Mouse (Mus musculus): ENCODE results near the gene Stx12. TPM values are rescaled to one million over a fixed set of nuclear protein-coding genes. Genes with fewer than 3 reads are reported as not detected.

Stx12 gene
- total and polyA plus RNA-seq, 2 experiments from 2014 or later, result 48.5 to 59.7 TPM

DNA sequence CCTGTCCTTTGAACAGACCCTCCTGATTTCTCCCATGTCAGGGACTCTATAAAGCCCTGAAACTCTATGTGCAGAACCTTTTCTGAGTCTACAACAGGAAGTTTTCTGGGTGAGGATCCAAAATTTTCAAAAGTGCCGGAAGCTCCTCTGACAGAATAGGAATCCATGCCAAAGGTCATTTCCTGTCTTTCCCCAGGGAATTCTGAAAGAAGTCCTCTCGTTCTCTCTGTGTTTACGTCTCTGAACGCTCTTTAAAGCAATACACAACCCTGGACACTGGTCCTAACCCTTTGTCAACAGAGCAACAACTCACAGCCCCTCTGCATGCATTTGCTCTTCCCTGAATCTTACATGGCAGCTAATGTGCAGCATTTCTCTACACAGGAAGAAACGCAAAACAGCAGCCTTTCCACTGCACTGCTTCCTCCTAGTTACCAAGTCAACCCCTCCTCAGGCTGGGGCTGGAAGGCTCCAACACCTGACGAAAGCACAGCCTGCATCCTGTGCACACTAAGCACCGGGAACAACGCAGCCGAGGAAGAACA, 20.5 kb upstream of the Stx12 start:
- H3K4me1 ChIP-seq (ENCODE audit: control insufficient read depth, insufficient read depth), result no peaks in the 10 kb centered on the region
- H3K9me3 ChIP-seq (replicated peaks; ENCODE audit: control insufficient read depth, low read length), result no peaks in the 10 kb centered on the region
- peak; percentile 64 for ATAC-seq (ENCODE audit: insufficient read depth, low read depth)
- no peak overlapping the region for H3K9ac ChIP-seq (replicated peaks; ENCODE audit: low read depth, low read length)
- 56% methylated on average over 9 of the region's 9 CpGs for WGBS
- H3K27me3 ChIP-seq (ENCODE audit: control insufficient read depth, insufficient read depth, low read length), result no peaks in the 10 kb centered on the region
- peak; percentile 34 for DNase-seq (ENCODE audit: low spot score)
- no peak for TF ChIP-seq EP300 (IDR thresholded peaks at IDR 0.05; ENCODE audit: low read depth)
- TF ChIP-seq CTCF (IDR thresholded peaks at IDR 0.05; ENCODE audit: low read depth), result no peak
- no peak overlapping the region for H3K4me3 ChIP-seq (ENCODE audit: low read depth, low read length)
- peaks cover 67% of the 10 kb centered on the region for H3K36me3 ChIP-seq (replicated peaks; ENCODE audit: control insufficient read depth, insufficient read depth, low read length)
- H3K4me2 ChIP-seq (ENCODE audit: low read depth, low read length), result no peak overlapping the region
- peak overlapping the region; percentile 80 for H3K27ac ChIP-seq (ENCODE audit: low read depth)

DNA sequence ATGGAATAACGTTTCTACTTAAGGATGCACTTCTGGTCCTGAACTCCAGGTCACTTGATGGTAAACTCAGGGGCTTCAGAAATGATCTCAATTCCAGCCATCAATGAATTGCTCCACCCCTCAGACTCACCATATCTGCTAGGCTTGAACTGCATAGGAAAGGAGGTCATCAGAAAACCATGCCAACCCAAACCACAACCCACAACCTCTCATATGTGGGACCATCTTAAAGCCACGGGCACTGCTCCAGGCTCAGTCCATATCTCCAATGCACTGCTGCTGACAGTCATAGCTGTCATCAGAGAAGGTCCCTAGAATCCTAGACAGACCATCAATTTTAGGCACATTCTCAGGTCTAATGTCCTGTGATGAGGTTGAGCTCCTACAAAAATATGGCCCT, 19.8 kb upstream of the Stx12 start:
- ATAC-seq (ENCODE audit: insufficient read depth, low read depth) (no peak), DNase-seq (ENCODE audit: low spot score) (no peak)
- no peaks in the 10 kb centered on the region for H3K4me1 ChIP-seq (ENCODE audit: control insufficient read depth, insufficient read depth)
- H3K4me2 ChIP-seq (ENCODE audit: low read depth, low read length), result no peak overlapping the region
- WGBS, result 67% methylated on average over 2 of the region's 2 CpGs
- no peaks in the 10 kb centered on the region for H3K27me3 ChIP-seq (ENCODE audit: control insufficient read depth, insufficient read depth, low read length)
- TF ChIP-seq CTCF (IDR thresholded peaks at IDR 0.05; ENCODE audit: low read depth) (no peak), EP300 (IDR thresholded peaks at IDR 0.05; ENCODE audit: low read depth) (no peak)
- no peaks in the 10 kb centered on the region for H3K9me3 ChIP-seq (replicated peaks; ENCODE audit: control insufficient read depth, low read length)
- no peak overlapping the region for H3K4me3 ChIP-seq (ENCODE audit: low read depth, low read length)
- peak overlapping the region; percentile 80 for H3K27ac ChIP-seq (ENCODE audit: low read depth)
- H3K36me3 ChIP-seq (replicated peaks; ENCODE audit: control insufficient read depth, insufficient read depth, low read length), result peaks cover 60% of the 10 kb centered on the region
- H3K9ac ChIP-seq (replicated peaks; ENCODE audit: low read depth, low read length), result no peak overlapping the region

DNA sequence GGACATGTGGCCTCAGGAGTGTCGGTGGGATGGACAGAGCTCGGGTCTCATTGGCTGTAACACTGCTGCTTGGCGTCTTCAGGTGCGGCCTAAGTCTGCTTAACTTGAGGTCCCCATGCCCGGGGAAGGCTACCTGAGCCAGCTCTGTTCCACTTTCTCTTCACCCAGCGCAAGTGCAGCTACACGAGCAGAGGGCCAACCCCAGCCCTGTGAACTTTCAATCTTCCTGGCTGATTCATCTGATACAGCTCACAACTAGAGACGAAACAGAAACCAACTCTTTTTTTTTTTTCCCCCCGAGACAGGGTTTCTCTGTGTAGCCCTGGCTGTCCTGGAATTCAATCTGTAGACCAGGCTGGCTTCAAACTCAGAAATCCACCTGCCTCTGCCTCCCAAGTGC, 13.9 kb upstream of the Stx12 start:
- Histone ChIP-seq H3K36me3 (replicated peaks; ENCODE audit: control insufficient read depth, insufficient read depth, low read length) (peaks cover 30% of the 10 kb centered on the region), H3K9ac (replicated peaks; ENCODE audit: low read depth, low read length) (no peak overlapping the region), H3K4me1 (ENCODE audit: control insufficient read depth, insufficient read depth) (no peaks in the 10 kb centered on the region), H3K27ac (ENCODE audit: low read depth) (no peak overlapping the region), H3K4me3 (ENCODE audit: low read depth, low read length) (no peak overlapping the region), H3K9me3 (replicated peaks; ENCODE audit: control insufficient read depth, low read length) (no peaks in the 10 kb centered on the region), H3K4me2 (ENCODE audit: low read depth, low read length) (no peak overlapping the region), H3K27me3 (ENCODE audit: control insufficient read depth, insufficient read depth, low read length) (no peaks in the 10 kb centered on the region)
- WGBS, result 79% methylated on average over 9 of the region's 9 CpGs
- DNase-seq (ENCODE audit: low spot score), result no peak
- no peak for ATAC-seq (ENCODE audit: insufficient read depth, low read depth)
- TF ChIP-seq CTCF (IDR thresholded peaks at IDR 0.05; ENCODE audit: low read depth), result no peak
- no peak for TF ChIP-seq EP300 (IDR thresholded peaks at IDR 0.05; ENCODE audit: low read depth)

DNA sequence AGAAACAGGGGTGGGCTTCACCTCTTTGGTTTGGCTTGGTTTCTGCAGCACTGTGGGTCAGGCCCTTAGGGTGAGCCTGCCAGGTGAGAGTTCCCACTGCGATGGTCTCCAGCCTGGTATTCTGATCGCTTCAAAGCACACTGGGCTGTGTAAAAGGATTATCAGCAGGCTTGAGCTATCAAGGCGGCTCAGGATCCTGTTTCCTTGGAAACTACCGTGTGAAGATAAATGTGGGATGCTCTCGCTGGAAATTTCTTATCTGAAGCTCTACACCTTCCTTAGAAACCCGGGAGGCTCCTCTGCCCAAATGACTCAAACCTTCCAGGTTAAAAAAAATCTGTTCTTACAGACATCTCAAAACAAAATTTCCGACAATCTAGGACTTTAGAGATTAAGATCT, 10.1 kb upstream of the Stx12 start:
- no peak overlapping the region for H3K27ac ChIP-seq (ENCODE audit: low read depth)
- H3K4me1 ChIP-seq (ENCODE audit: control insufficient read depth, insufficient read depth), result no peaks in the 10 kb centered on the region
- TF ChIP-seq EP300 (IDR thresholded peaks at IDR 0.05; ENCODE audit: low read depth) (no peak), CTCF (IDR thresholded peaks at IDR 0.05; ENCODE audit: low read depth) (no peak)
- H3K36me3 ChIP-seq (replicated peaks; ENCODE audit: control insufficient read depth, insufficient read depth, low read length), result no peaks in the 10 kb centered on the region
- no peak overlapping the region for H3K4me3 ChIP-seq (ENCODE audit: low read depth, low read length)
- no peaks in the 10 kb centered on the region for H3K27me3 ChIP-seq (ENCODE audit: control insufficient read depth, insufficient read depth, low read length)
- ATAC-seq (ENCODE audit: insufficient read depth, low read depth) (no peak), DNase-seq (ENCODE audit: low spot score) (no peak)
- H3K4me2 ChIP-seq (ENCODE audit: low read depth, low read length), result no peak overlapping the region
- 8% methylated on average over 7 of the region's 7 CpGs for WGBS
- H3K9me3 ChIP-seq (replicated peaks; ENCODE audit: control insufficient read depth, low read length), result no peaks in the 10 kb centered on the region
- H3K9ac ChIP-seq (replicated peaks; ENCODE audit: low read depth, low read length), result no peak overlapping the region

DNA sequence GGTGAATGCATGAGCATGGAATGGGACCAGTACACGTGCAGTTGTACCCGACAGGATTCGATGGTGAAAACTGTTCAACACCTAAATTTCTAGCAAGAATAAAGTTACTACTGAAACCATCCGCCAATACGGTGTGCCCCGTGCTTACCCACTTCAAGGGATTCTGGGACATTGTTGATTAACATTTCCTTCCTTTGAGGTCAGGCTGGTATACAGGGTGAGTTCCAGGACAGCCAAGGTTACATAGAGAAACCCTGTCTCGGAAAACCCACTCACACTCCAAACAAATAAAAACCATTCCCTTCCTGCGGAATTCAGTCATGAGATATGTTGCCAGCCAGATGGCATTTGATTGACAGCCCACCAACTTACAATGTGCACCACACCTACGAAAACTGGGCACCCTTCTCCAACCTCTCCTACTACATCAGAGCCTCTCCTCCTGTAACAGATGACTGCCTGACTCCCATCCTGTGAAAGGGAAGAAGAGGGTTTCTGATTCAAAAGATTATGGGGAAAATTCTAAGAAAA, 600 bp upstream of the Stx12 start:
- Histone ChIP-seq H3K27ac (ENCODE audit: low read depth) (peak overlapping the region; percentile 90), H3K4me1 (ENCODE audit: control insufficient read depth, insufficient read depth) (peaks cover 20% of the 10 kb centered on the region), H3K9me3 (replicated peaks; ENCODE audit: control insufficient read depth, low read length) (no peaks in the 10 kb centered on the region), H3K27me3 (ENCODE audit: control insufficient read depth, insufficient read depth, low read length) (no peaks in the 10 kb centered on the region), H3K9ac (replicated peaks; ENCODE audit: low read depth, low read length) (peak overlapping the region; percentile 81), H3K4me3 (ENCODE audit: low read depth, low read length) (peak overlapping the region; percentile 74), H3K36me3 (replicated peaks; ENCODE audit: control insufficient read depth, insufficient read depth, low read length) (0 out of 2 replicates have a peak, but pooled peaks cover 4% of the 10 kb centered on the region), H3K4me2 (ENCODE audit: low read depth, low read length) (peak overlapping the region; percentile 88)
- WGBS, result 8% methylated on average over 9 of the region's 9 CpGs
- DNase-seq (ENCODE audit: low spot score) (no peak), ATAC-seq (ENCODE audit: insufficient read depth, low read depth) (no peak)
- TF ChIP-seq EP300 (IDR thresholded peaks at IDR 0.05; ENCODE audit: low read depth) (no peak), CTCF (IDR thresholded peaks at IDR 0.05; ENCODE audit: low read depth) (no peak)
